16 mouse cellular contexts compared by ENCODE assay signal in the genomic region with DNA sequence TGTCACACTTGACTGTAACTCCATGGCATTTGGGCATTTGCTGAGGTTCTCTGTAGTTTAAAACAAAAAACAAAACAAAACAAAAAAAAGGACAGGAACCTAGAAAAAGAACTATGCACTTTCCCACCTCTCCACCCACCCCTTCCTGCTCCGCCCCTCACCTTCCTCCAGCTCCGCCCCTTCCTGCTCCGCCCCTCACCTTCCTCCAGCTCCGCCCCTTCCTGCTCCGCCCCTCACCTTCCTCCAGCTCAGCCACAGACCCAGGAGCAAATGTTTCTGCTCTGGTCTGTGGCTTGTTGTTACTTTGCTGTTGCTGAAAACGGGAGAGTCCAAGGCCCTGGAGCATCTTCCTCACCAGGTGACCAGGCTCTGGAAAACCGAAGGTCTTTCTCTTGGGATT. TPM values are rescaled to one million over a fixed set of nuclear protein-coding genes. Genes with fewer than 3 reads are reported as not detected.
A peak's percentile ranks its signal among the peaks of the same experiment; 100 is the strongest.
DNase-seq lines count a peak whose midpoint lies in the region; ATAC-seq and TF ChIP-seq lines count a peak whose summit lies in the region.
"Had no signal": no experiment of that assay in that cellular context is flagged by ENCODE, and none has a peak within 500 bp of the region (broad histone marks: within the 10 kb centered on the region; RNA-seq: fewer than 3 reads in every experiment).

No protein-coding gene starts in this region.

- no peak overlapping the region for H3K9ac ChIP-seq in ES-Bruce4 (ENCODE audit: low read depth, poor library complexity, severe bottlenecking)
- H3K9ac ChIP-seq: embryonic facial prominence, embryonic 12.5 days; liver, embryonic 14.5 days; stomach, embryonic 15.5 days had no signal

- peak; percentile 27 to 38 for DNase-seq in spleen, adult 18-20 months
- DNase-seq in spleen, adult 12 weeks (ENCODE audit: low spot score) = no peak
- peak; percentile 72 for DNase-seq in thymus, postnatal 4 days
- no peak for DNase-seq in right cerebral cortex, postnatal 14 days
- DNase-seq: cerebellum, adult 9-10 months; kidney, adult 2 months had no signal

- peak overlapping the region; percentile 57 for H3K4me3 ChIP-seq in ES-Bruce4 (ENCODE audit: low read depth, low read length)
- peak overlapping the region; percentile 88 for H3K4me3 ChIP-seq in megakaryocyte, embryonic 14.5 days (replicated peaks)
- H3K4me3 ChIP-seq: embryonic facial prominence, embryonic 12.5 days; forebrain, embryonic 10.5 days; stomach, embryonic 15.5 days had no signal

- no peak for TF ChIP-seq CTCF in ES-Bruce4 (IDR thresholded peaks at IDR 0.05; ENCODE audit: low read depth, low read length)

- no peak for TF ChIP-seq EP300 in ES-Bruce4 (IDR thresholded peaks at IDR 0.05; ENCODE audit: insufficient read depth, low read depth, low read length)

- H3K4me1 ChIP-seq in ES-Bruce4 (ENCODE audit: control insufficient read depth, insufficient read depth, low read length) = no peaks in the 10 kb centered on the region
- peaks cover 93% of the 10 kb centered on the region for H3K4me1 ChIP-seq in megakaryocyte, embryonic 14.5 days
- H3K4me1 ChIP-seq: stomach, embryonic 15.5 days had no signal

- H3K27ac ChIP-seq in ES-Bruce4 (ENCODE audit: insufficient read depth, low read length) = no peak overlapping the region
- H3K27ac ChIP-seq: embryonic facial prominence, embryonic 12.5 days; forebrain, embryonic 10.5 days; liver, embryonic 14.5 days; stomach, embryonic 15.5 days had no signal

- TF ChIP-seq POLR2A in ES-Bruce4 (IDR thresholded peaks at IDR 0.05; ENCODE audit: insufficient read depth, low read length) = no peak

- H3K36me3 ChIP-seq in ES-Bruce4 (ENCODE audit: control insufficient read depth, insufficient read depth, low read length, poor library complexity, severe bottlenecking) = no peaks in the 10 kb centered on the region
- H3K36me3 ChIP-seq in megakaryocyte, embryonic 14.5 days (replicated peaks; ENCODE audit: low read length) = peaks cover 61% of the 10 kb centered on the region
- H3K36me3 ChIP-seq: embryonic facial prominence, embryonic 12.5 days; forebrain, embryonic 10.5 days; G1E; stomach, embryonic 15.5 days had no signal

- no peak for ATAC-seq in monocyte, adult 5-6 weeks (replicated peaks; ENCODE audit: insufficient number of reproducible peaks, low FRiP score, low TSS enrichment, poor library complexity, severe bottlenecking)

- H3K9me3 ChIP-seq in ES-Bruce4 (replicated peaks; ENCODE audit: control insufficient read depth, insufficient read depth, low read length, poor library complexity, severe bottlenecking) = no peaks in the 10 kb centered on the region
- no peaks in the 10 kb centered on the region for H3K9me3 ChIP-seq in megakaryocyte, embryonic 14.5 days
- H3K9me3 ChIP-seq: embryonic facial prominence, embryonic 12.5 days; forebrain, embryonic 10.5 days; G1E; stomach, embryonic 15.5 days had no signal

- H3K27me3 ChIP-seq in ES-Bruce4 (ENCODE audit: control insufficient read depth, insufficient read depth, low read length, poor library complexity, severe bottlenecking) = no peaks in the 10 kb centered on the region
- H3K27me3 ChIP-seq in megakaryocyte, embryonic 14.5 days (replicated peaks) = no peaks in the 10 kb centered on the region
- H3K27me3 ChIP-seq: stomach, embryonic 15.5 days had no signal

RNA-seq across cellular contexts. Expression of a gene that starts 2.6 kb away (rescaled TPM):
- polyA plus RNA-seq in ES-Bruce4 (2011; ENCODE audit: insufficient read depth, insufficient read length, low read depth, missing spikeins) = 5.7 and 6.0 TPM in 2 replicates
- polyA plus RNA-seq in megakaryocyte, embryonic 14.5 days (2012; ENCODE audit: insufficient read depth, low replicate concordance) = 2.2 and 15.1 TPM in 2 replicates
- 18.5 to 33.3 TPM (median 29.6 TPM) in 3 replicates for total RNA-seq in monocyte, adult 5-6 weeks (2017)

RNA-seq across cellular contexts. Expression of a gene that starts 34.0 kb away (rescaled TPM):
- 0.20 and 0.76 TPM in 2 replicates for polyA plus RNA-seq in ES-Bruce4 (2011; ENCODE audit: insufficient read depth, insufficient read length, low read depth, missing spikeins)
- polyA plus RNA-seq in megakaryocyte, embryonic 14.5 days (2012; ENCODE audit: insufficient read depth, low replicate concordance) = 197 and 302 TPM in 2 replicates
- total RNA-seq in monocyte, adult 5-6 weeks (2017) = 1.6 to 3.5 TPM (median 1.7 TPM) in 3 replicates
- total RNA-seq: left cerebral cortex, postnatal 10 days had no signal
- polyA plus RNA-seq: brain, embryonic 14.5 days; embryonic facial prominence, embryonic 12.5 days; forebrain, embryonic 10.5 days; G1E had no signal

Comparison
In these comparisons a context has a peak if more than half of its experiments do, and no peak if none do; other contexts are left out.
1. DNase-seq: peak in spleen, adult 18-20 months (2 of 2) and thymus, postnatal 4 days (single experiment); none in spleen, adult 12 weeks (single experiment) and right cerebral cortex, postnatal 14 days (single experiment).
2. RNA of a gene that starts 34.0 kb away (polyA plus RNA-seq): 197 to 302 TPM in megakaryocyte, embryonic 14.5 days; 0.20 to 0.76 TPM in ES-Bruce4; every median in the first group is over 100 times any median in the second.